In genomic region chr11:83294133-83294532, GRCm38 (mm10) we compare ENCODE assay signal across 26 mouse cellular contexts. TPM values are rescaled to one million over a fixed set of nuclear protein-coding genes. Genes with fewer than 3 reads are reported as not detected.
DNase-seq lines count a peak whose midpoint lies in the region; ATAC-seq and TF ChIP-seq lines count a peak whose summit lies in the region.
"Had no signal": no experiment of that assay in that cellular context is flagged by ENCODE, and none has a peak within 500 bp of the region (broad histone marks: within the 10 kb centered on the region; RNA-seq: fewer than 3 reads in every experiment).

No protein-coding gene starts in this region.

- 0 out of 4 replicates have a peak, but pooled peaks of 1 of the 2 experiments have one; percentile 22 for TF ChIP-seq POLR2A in MEL (IDR thresholded peaks at IDR 0.05; ENCODE audit: control insufficient read depth in 1 of 2, insufficient read depth in 1 of 2, low read depth in 1 of 2, low read length in 2 of 2, poor library complexity in 1 of 2)

- DNase-seq in forebrain, embryonic 11.5 days (ENCODE audit: low spot score) = no peak
- DNase-seq in kidney, adult 11 months = no peak
- DNase-seq in MEL (ENCODE audit: low read depth, low spot score) = no peak
- no peak for DNase-seq in liver, embryonic 13.5 days
- no peak for DNase-seq in spleen, postnatal 10 days (ENCODE audit: low spot score in 2 of 2)
- no peak for DNase-seq in urinary bladder, postnatal 36 days (ENCODE audit: low spot score in 2 of 2)
- DNase-seq: adrenal gland, postnatal 10 days; B cell, adult 2 months; cerebellum, postnatal 25 days; embryo, embryonic 11 days; heart, postnatal 4 days; thymus, postnatal 14 days had no signal

- TF ChIP-seq CTCF in MEL (IDR thresholded peaks at IDR 0.05 in 2 of 3, conservative IDR thresholded peaks at IDR 0.05 in 1 of 3; ENCODE audit: control insufficient read depth in 1 of 3, insufficient read depth in 1 of 3, low read depth in 2 of 3, low read length in 3 of 3, poor library complexity in 1 of 3, severe bottlenecking in 1 of 3) = no peak

- no peak for TF ChIP-seq RAD21 in MEL (IDR thresholded peaks at IDR 0.05; ENCODE audit: low read depth, low read length)

- H3K4me2 ChIP-seq in forebrain, embryonic 15.5 days (replicated peaks) = peak overlapping the region; percentile 62; the same call in 1 of the 2 replicates
- no peak overlapping the region; the same call in 1 of the 2 replicates for H3K4me2 ChIP-seq in forebrain, embryonic 11.5 days (ENCODE audit: low read depth, low read length, severe bottlenecking)
- H3K4me2 ChIP-seq in kidney, embryonic 16.5 days (replicated peaks; ENCODE audit: low read depth, low read length) = 0 out of 2 replicates have a peak overlapping the region, but pooled peaks have one; percentile 81
- H3K4me2 ChIP-seq in liver, embryonic 13.5 days = peak overlapping the region; percentile 89

- TF ChIP-seq EP300 in MEL (IDR thresholded peaks at IDR 0.05; ENCODE audit: low read depth in 1 of 2, low read length in 2 of 2) = no peak

- H3K36me3 ChIP-seq in forebrain, embryonic 15.5 days = peaks cover 16% of the 10 kb centered on the region
- no peaks in the 10 kb centered on the region; the same call in 1 of the 2 replicates for H3K36me3 ChIP-seq in forebrain, embryonic 11.5 days (ENCODE audit: control insufficient read depth, insufficient read depth, low read length)
- H3K36me3 ChIP-seq in kidney, embryonic 16.5 days (ENCODE audit: insufficient read depth, low read length) = peaks cover 16% of the 10 kb centered on the region; the same call in 1 of the 2 replicates
- H3K36me3 ChIP-seq in MEL (ENCODE audit: control insufficient read depth in 1 of 2, insufficient read depth in 2 of 2, low read length in 2 of 2) = peaks cover 15 to 57% of the 10 kb centered on the region in 2 experiments
- H3K36me3 ChIP-seq in liver, embryonic 13.5 days = peaks cover 38% of the 10 kb centered on the region
- H3K36me3 ChIP-seq: intestine, embryonic 15.5 days had no signal

- H3K27me3 ChIP-seq in forebrain, embryonic 15.5 days = no peaks in the 10 kb centered on the region
- H3K27me3 ChIP-seq in forebrain, embryonic 11.5 days (ENCODE audit: control insufficient read depth, insufficient read depth, low read length) = no peaks in the 10 kb centered on the region
- H3K27me3 ChIP-seq in kidney, embryonic 16.5 days (ENCODE audit: insufficient read depth, low read length) = no peaks in the 10 kb centered on the region
- no peaks in the 10 kb centered on the region for H3K27me3 ChIP-seq in MEL (ENCODE audit: control insufficient read depth in 1 of 2, insufficient read depth in 2 of 2, low read length in 2 of 2)
- H3K27me3 ChIP-seq in liver, embryonic 13.5 days = no peaks in the 10 kb centered on the region
- H3K27me3 ChIP-seq: heart, embryonic 12.5 days; intestine, embryonic 15.5 days; kidney, embryonic 15.5 days; lung, embryonic 15.5 days; neural tube, embryonic 13.5 days had no signal

- no peak for ATAC-seq in forebrain, embryonic 15.5 days (replicated peaks)
- no peak for ATAC-seq in forebrain, embryonic 11.5 days (replicated peaks; ENCODE audit: low FRiP score)
- no peak for ATAC-seq in kidney, embryonic 16.5 days (ENCODE audit: low FRiP score, low TSS enrichment)
- no peak for ATAC-seq in liver, embryonic 13.5 days (ENCODE audit: low read depth)
- ATAC-seq: intestine, embryonic 15.5 days had no signal

- H3K4me3 ChIP-seq in forebrain, embryonic 15.5 days = no peak overlapping the region
- H3K4me3 ChIP-seq in forebrain, embryonic 11.5 days (ENCODE audit: low read depth, low read length) = no peak overlapping the region
- H3K4me3 ChIP-seq in kidney, embryonic 16.5 days (ENCODE audit: low read length) = no peak overlapping the region
- no peak overlapping the region; a peak in 1 of 4 replicates for H3K4me3 ChIP-seq in MEL (ENCODE audit: control insufficient read depth in 1 of 2, insufficient read depth in 1 of 2, low read depth in 2 of 2, low read length in 2 of 2)
- H3K4me3 ChIP-seq in liver, embryonic 13.5 days (replicated peaks) = peak overlapping the region; percentile 79
- H3K4me3 ChIP-seq: intestine, embryonic 15.5 days had no signal

- peaks cover 52% of the 10 kb centered on the region for H3K4me1 ChIP-seq in forebrain, embryonic 15.5 days
- H3K4me1 ChIP-seq in forebrain, embryonic 11.5 days (replicated peaks; ENCODE audit: control insufficient read depth, insufficient read depth, low read length) = peaks cover 4% of the 10 kb centered on the region
- H3K4me1 ChIP-seq in kidney, embryonic 16.5 days (ENCODE audit: insufficient read depth, low read length) = peaks cover 28% of the 10 kb centered on the region
- H3K4me1 ChIP-seq in MEL (ENCODE audit: control insufficient read depth in 1 of 2, insufficient read depth in 2 of 2, low read length in 2 of 2) = peaks cover 10 to 19% of the 10 kb centered on the region in 2 experiments; a peak in 3 of 4 replicates
- H3K4me1 ChIP-seq in liver, embryonic 13.5 days (replicated peaks) = peaks cover 72% of the 10 kb centered on the region

- WGBS in forebrain, embryonic 15.5 days = 88% methylated on average over 2 of the region's 2 CpGs
- 89% methylated on average over 2 of the region's 2 CpGs for WGBS in forebrain, embryonic 11.5 days
- 96% methylated on average over 2 of the region's 2 CpGs for WGBS in kidney, embryonic 16.5 days
- 94% methylated on average over 2 of the region's 2 CpGs for WGBS in liver, embryonic 13.5 days (ENCODE audit: insufficient replicate concordance)

- H3K79me2 ChIP-seq in MEL (ENCODE audit: control insufficient read depth, insufficient read depth, low read length, poor library complexity) = peaks cover 41% of the 10 kb centered on the region

- no peak overlapping the region for H3K9ac ChIP-seq in forebrain, embryonic 15.5 days (replicated peaks)
- H3K9ac ChIP-seq in forebrain, embryonic 11.5 days (ENCODE audit: low read length) = no peak overlapping the region
- no peak overlapping the region for H3K9ac ChIP-seq in kidney, embryonic 16.5 days (replicated peaks; ENCODE audit: low read length)
- H3K9ac ChIP-seq in MEL (ENCODE audit: control insufficient read depth, low read depth, low read length, poor library complexity, severe bottlenecking) = no peak overlapping the region
- H3K9ac ChIP-seq in liver, embryonic 13.5 days = no peak overlapping the region; the same call in 1 of the 2 replicates
- H3K9ac ChIP-seq: heart, embryonic 12.5 days; kidney, embryonic 15.5 days had no signal

- no peaks in the 10 kb centered on the region for H3K9me3 ChIP-seq in forebrain, embryonic 15.5 days
- no peaks in the 10 kb centered on the region for H3K9me3 ChIP-seq in forebrain, embryonic 11.5 days (ENCODE audit: control insufficient read depth, low read length)
- H3K9me3 ChIP-seq in kidney, embryonic 16.5 days (ENCODE audit: low read length) = no peaks in the 10 kb centered on the region
- no peaks in the 10 kb centered on the region for H3K9me3 ChIP-seq in MEL (replicated peaks; ENCODE audit: insufficient read depth, low read length)
- no peaks in the 10 kb centered on the region for H3K9me3 ChIP-seq in liver, embryonic 13.5 days (replicated peaks)
- H3K9me3 ChIP-seq: heart, embryonic 12.5 days; intestine, embryonic 15.5 days; kidney, embryonic 15.5 days; lung, embryonic 15.5 days; neural tube, embryonic 13.5 days had no signal

- H3K27ac ChIP-seq in forebrain, embryonic 15.5 days (replicated peaks) = no peak overlapping the region
- H3K27ac ChIP-seq in forebrain, embryonic 11.5 days (ENCODE audit: low read depth, low read length) = no peak overlapping the region
- no peak overlapping the region for H3K27ac ChIP-seq in kidney, embryonic 16.5 days (ENCODE audit: low read length)
- no peak overlapping the region for H3K27ac ChIP-seq in MEL (ENCODE audit: control insufficient read depth, low read depth, low read length)
- peak overlapping the region; percentile 63 for H3K27ac ChIP-seq in liver, embryonic 13.5 days
- H3K27ac ChIP-seq: intestine, embryonic 15.5 days; kidney, embryonic 15.5 days; lung, embryonic 15.5 days; macrophage; neural tube, embryonic 13.5 days had no signal

TF ChIP-seq in MEL, 35 proteins besides CTCF, POLR2A, EP300 and RAD21:
- TF ChIP-seq POLR2AphosphoS2 (IDR thresholded peaks at IDR 0.05; ENCODE audit: low read length) (peak; percentile 54; the same call in 1 of the 2 replicates), MXI1 (IDR thresholded peaks at IDR 0.05; ENCODE audit: low read depth, low read length) (no peak)

RNA-seq across cellular contexts. Expression of gene Ap2b1, which starts 4.7 kb away (rescaled TPM):
- 106 and 107 TPM in 2 replicates for polyA plus RNA-seq in forebrain, embryonic 15.5 days (2015; fragmentation: Nextera tagmentation; extraction: Ambion mirVana)
- polyA plus RNA-seq in forebrain, embryonic 11.5 days (2014; fragmentation: Nextera tagmentation; extraction: Ambion mirVana) = 108 and 110 TPM in 2 replicates
- 64.2 and 70.8 TPM in 2 replicates for polyA plus RNA-seq in kidney, embryonic 16.5 days (2015; fragmentation: Nextera tagmentation; extraction: Ambion mirVana)
- 60.6 and 63.4 TPM in 2 replicates for total RNA-seq in MEL (2012; rRNA removed)
- 100 to 1,000 TPM in 1 of 2 experiments, 10 to 100 TPM in 1; 68.9 to 165 TPM for polyA plus RNA-seq in MEL (2012; ENCODE audit: insufficient read depth in 1 of 2, insufficient read length in 2 of 2, low read depth in 1 of 2, low replicate concordance in 2 of 2, missing spikeins in 1 of 2)
- 19.3 and 25.5 TPM in 2 replicates for polyA plus RNA-seq in liver, embryonic 13.5 days (2015; fragmentation: Nextera tagmentation; extraction: Ambion mirVana)

RNA-seq across cellular contexts. Expression of gene Slfn14, which starts 7.6 kb away (rescaled TPM):
- 0.06 TPM in 1 of 2 replicates, not detected in the other for polyA plus RNA-seq in forebrain, embryonic 15.5 days (2015; fragmentation: Nextera tagmentation; extraction: Ambion mirVana)
- polyA plus RNA-seq in forebrain, embryonic 11.5 days (2014; fragmentation: Nextera tagmentation; extraction: Ambion mirVana) = 0.67 and 0.91 TPM in 2 replicates
- polyA plus RNA-seq in kidney, embryonic 16.5 days (2015; fragmentation: Nextera tagmentation; extraction: Ambion mirVana) = 0.25 and 0.42 TPM in 2 replicates
- 0.04 and 0.07 TPM in 2 replicates for total RNA-seq in MEL (2012; rRNA removed)
- polyA plus RNA-seq in MEL (2012; ENCODE audit: insufficient read depth in 1 of 2, insufficient read length in 2 of 2, low read depth in 1 of 2, low replicate concordance in 2 of 2, missing spikeins in 1 of 2) = under 1 TPM in 1 of 2 experiments, not detected in 1; 0.19 TPM
- 21.6 and 24.7 TPM in 2 replicates for polyA plus RNA-seq in liver, embryonic 13.5 days (2015; fragmentation: Nextera tagmentation; extraction: Ambion mirVana)
- total RNA-seq: gastrocnemius, adult 8-10 months; granulocyte monocyte progenitor cell, adult 5-6 weeks; left cerebral cortex, adult 8-10 months had no signal
- polyA plus RNA-seq: frontal cortex, adult 2 months; large intestine, adult 2 months; macrophage; neural tube, embryonic 13.5 days; small intestine, adult 2 months had no signal

RNA-seq across cellular contexts. Expression of gene Pex12, which starts 8.3 kb away (rescaled TPM):
- 20.2 and 20.3 TPM in 2 replicates for polyA plus RNA-seq in forebrain, embryonic 15.5 days (2015; fragmentation: Nextera tagmentation; extraction: Ambion mirVana)
- 16.0 and 16.5 TPM in 2 replicates for polyA plus RNA-seq in forebrain, embryonic 11.5 days (2014; fragmentation: Nextera tagmentation; extraction: Ambion mirVana)
- 14.0 and 15.2 TPM in 2 replicates for polyA plus RNA-seq in kidney, embryonic 16.5 days (2015; fragmentation: Nextera tagmentation; extraction: Ambion mirVana)
- total RNA-seq in MEL (2012; rRNA removed) = 8.2 and 8.4 TPM in 2 replicates
- 10 to 100 TPM in 1 of 2 experiments, not detected in 1; 11.8 TPM for polyA plus RNA-seq in MEL (2012; ENCODE audit: insufficient read depth in 1 of 2, insufficient read length in 2 of 2, low read depth in 1 of 2, low replicate concordance in 2 of 2, missing spikeins in 1 of 2)
- 5.5 and 7.7 TPM in 2 replicates for polyA plus RNA-seq in liver, embryonic 13.5 days (2015; fragmentation: Nextera tagmentation; extraction: Ambion mirVana)

Comparison
In these comparisons a context has a peak if more than half of its experiments do, and no peak if none do; other contexts are left out.
1. RNA of gene Slfn14, which starts 7.6 kb away (polyA plus RNA-seq): 21.6 to 24.7 TPM in liver, embryonic 13.5 days; 0.67 to 0.91 TPM in forebrain, embryonic 11.5 days, 0.25 to 0.42 TPM in kidney, embryonic 16.5 days, 0.19 TPM in MEL and 0.06 TPM in forebrain, embryonic 15.5 days; every median in the first group is over 10 times any median in the second.